Mouse (Mus musculus): ENCODE data around the gene Cdc42se2. TPM values are rescaled to one million over a fixed set of nuclear protein-coding genes. Genes with fewer than 3 reads are reported as not detected.
A peak's percentile ranks its signal among the peaks of the same experiment; 100 is the strongest.

Cdc42se2 gene
- total RNA-seq, 2 experiments from 2014 or later = 14.4 to 19.6 TPM

GRCm38 (mm10) chr11:54811054-54811453 is 23.6 kb upstream of the Cdc42se2 start:
- no peak for DNase-seq
- H3K27ac ChIP-seq = no peak overlapping the region
- no peak overlapping the region for H3K4me3 ChIP-seq
- intact Hi-C loops (cut with DNase I) = no loop called here
- no peak for TF ChIP-seq CTCF (IDR thresholded peaks at IDR 0.05)

- no peak for TF ChIP-seq CTCF (IDR thresholded peaks at IDR 0.05)
- intact Hi-C loops (cut with DNase I) = no loop called here
- no peak for DNase-seq
- no peak overlapping the region for H3K4me3 ChIP-seq
- H3K27ac ChIP-seq = no peak overlapping the region
Measured at GRCm38 (mm10) chr11:54809582-54809981, 22.1 kb upstream of the Cdc42se2 start.

- H3K4me3 ChIP-seq = no peak overlapping the region
- TF ChIP-seq CTCF (IDR thresholded peaks at IDR 0.05) = no peak
- no peak overlapping the region for H3K27ac ChIP-seq
- intact Hi-C loops (cut with DNase I) = no loop called here
- no peak for DNase-seq
Measured at GRCm38 (mm10) chr11:54808177-54808576, 20.7 kb upstream of the Cdc42se2 start.

GRCm38 (mm10) chr11:54807669-54808068 is 20.2 kb upstream of the Cdc42se2 start:
- no peak overlapping the region for H3K27ac ChIP-seq
- no peak for DNase-seq
- H3K4me3 ChIP-seq = no peak overlapping the region
- TF ChIP-seq CTCF (IDR thresholded peaks at IDR 0.05) = no peak
- intact Hi-C loops (cut with DNase I) = no loop called here

GRCm38 (mm10) chr11:54806891-54807290 is 19.4 kb upstream of the Cdc42se2 start:
- DNase-seq = no peak
- intact Hi-C loops (cut with DNase I) = no loop called here
- TF ChIP-seq CTCF (IDR thresholded peaks at IDR 0.05) = no peak
- Histone ChIP-seq H3K27ac (no peak overlapping the region), H3K4me3 (no peak overlapping the region)

GRCm38 (mm10) chr11:54805196-54805595 is 17.7 kb upstream of the Cdc42se2 start:
- no peak overlapping the region for H3K4me3 ChIP-seq
- intact Hi-C loops (cut with DNase I) = no loop called here
- H3K27ac ChIP-seq = peak overlapping the region; percentile 79
- peak; percentile 87 for DNase-seq
- no peak for TF ChIP-seq CTCF (IDR thresholded peaks at IDR 0.05)

- no peak for DNase-seq
- no peak overlapping the region for H3K27ac ChIP-seq
- no peak overlapping the region for H3K4me3 ChIP-seq
- intact Hi-C loops (cut with DNase I) = no loop called here
- no peak for TF ChIP-seq CTCF (IDR thresholded peaks at IDR 0.05)
Measured at GRCm38 (mm10) chr11:54802621-54803020, 15.1 kb upstream of the Cdc42se2 start.

- H3K27ac ChIP-seq = peak overlapping the region; percentile 38; the same call in 1 of the 2 replicates
- H3K4me3 ChIP-seq = no peak overlapping the region
- peak; percentile 46 for DNase-seq
- TF ChIP-seq CTCF (IDR thresholded peaks at IDR 0.05) = no peak
- intact Hi-C loops (cut with DNase I) = no loop called here
Measured at GRCm38 (mm10) chr11:54801791-54802558, 14.5 kb upstream of the Cdc42se2 start.

GRCm38 (mm10) chr11:54796551-54796950 is 9.1 kb upstream of the Cdc42se2 start:
- DNase-seq = no peak
- no peak for TF ChIP-seq CTCF (IDR thresholded peaks at IDR 0.05)
- intact Hi-C loops (cut with DNase I) = no loop called here
- no peak overlapping the region for H3K27ac ChIP-seq
- no peak overlapping the region for H3K4me3 ChIP-seq

- Histone ChIP-seq H3K27ac (no peak overlapping the region), H3K4me3 (no peak overlapping the region)
- intact Hi-C loops (cut with DNase I) = no loop called here
- no peak for DNase-seq
- TF ChIP-seq CTCF (IDR thresholded peaks at IDR 0.05) = no peak
Measured at GRCm38 (mm10) chr11:54794678-54795077, 7.2 kb upstream of the Cdc42se2 start.

GRCm38 (mm10) chr11:54793173-54793572 is 5.7 kb upstream of the Cdc42se2 start:
- DNase-seq = no peak
- Histone ChIP-seq H3K27ac (no peak overlapping the region), H3K4me3 (no peak overlapping the region)
- TF ChIP-seq CTCF (IDR thresholded peaks at IDR 0.05) = no peak
- intact Hi-C loops (cut with DNase I) = no loop called here

- no peak for DNase-seq
- intact Hi-C loops (cut with DNase I) = no loop called here
- TF ChIP-seq CTCF (IDR thresholded peaks at IDR 0.05) = no peak
- H3K27ac ChIP-seq = no peak overlapping the region
- H3K4me3 ChIP-seq = no peak overlapping the region
Measured at GRCm38 (mm10) chr11:54791458-54791857, 4.0 kb upstream of the Cdc42se2 start.

- intact Hi-C loops (cut with DNase I) = loop anchor here (2.0 to 5.0 kb wide), 3 partner anchors 35 to 85 kb away; partner anchors contain the start of gene Lyrm7
- peak; percentile 73 for DNase-seq
- Histone ChIP-seq H3K4me3 (peak overlapping the region; percentile 90), H3K27ac (peak overlapping the region; percentile 98)
- TF ChIP-seq CTCF (IDR thresholded peaks at IDR 0.05) = peak; percentile 17; the same call in 1 of the 2 replicates
Measured at GRCm38 (mm10) chr11:54786858-54787487, 502 bp downstream of the Cdc42se2 start.
